Mouse (Mus musculus) layer of hippocampus, postnatal 10 days (tissue): ENCODE results near the gene Tspan14. TPM values are rescaled to one million over a fixed set of nuclear protein-coding genes. Genes with fewer than 3 reads are reported as not detected.

Experiments used
- DNase-seq, 2 experiments: peaks; one replicate each; pipeline ENCODE4 v3.0.0; 2021; ENCODE audit warnings: low spot score in 2 of 2
- total RNA-seq, 2 experiments: library from RNA; stranded (reverse); gene quantifications; 2 replicates each; pipeline ENCODE4 v1.2.3; 2021

Gene Tspan14
- total RNA-seq, 2 experiments from 2014 or later, result 47.3 to 48.7 TPM

GRCm38 (mm10) chr14:40921241-40921640 is 45.4 kb downstream of the Tspan14 start:
- no peak for DNase-seq

- DNase-seq, result no peak
Observed at GRCm38 (mm10) chr14:40919521-40919920, 47.1 kb downstream of the Tspan14 start.

GRCm38 (mm10) chr14:40918477-40918876 is 48.1 kb downstream of the Tspan14 start:
- DNase-seq, result no peak

GRCm38 (mm10) chr14:40917632-40918031 is 49.0 kb downstream of the Tspan14 start:
- DNase-seq, result peak; percentile 95 to 97

- no peak for DNase-seq
Observed at GRCm38 (mm10) chr14:40916667-40917066, 49.9 kb downstream of the Tspan14 start.

GRCm38 (mm10) chr14:40915838-40916237 is 50.8 kb downstream of the Tspan14 start:
- no peak for DNase-seq

GRCm38 (mm10) chr14:40914701-40915100 is 51.9 kb downstream of the Tspan14 start:
- DNase-seq, result no peak

GRCm38 (mm10) chr14:40913709-40914108 is 52.9 kb downstream of the Tspan14 start:
- no peak for DNase-seq

- no peak for DNase-seq
Observed at GRCm38 (mm10) chr14:40911529-40911928, 55.1 kb downstream of the Tspan14 start.

GRCm38 (mm10) chr14:40908763-40909162 is 57.8 kb downstream of the Tspan14 start:
- DNase-seq, result no peak

GRCm38 (mm10) chr14:40906770-40907169 is 59.8 kb downstream of the Tspan14 start:
- DNase-seq, result no peak

GRCm38 (mm10) chr14:40905813-40906212 is 60.8 kb downstream of the Tspan14 start:
- DNase-seq, result no peak

- DNase-seq, result no peak
Observed at GRCm38 (mm10) chr14:40902307-40903055, 64.1 kb downstream of the Tspan14 start.

- DNase-seq, result no peak
Observed at GRCm38 (mm10) chr14:40900267-40900666, 66.3 kb downstream of the Tspan14 start.

GRCm38 (mm10) chr14:40897916-40898315 is 68.7 kb downstream of the Tspan14 start:
- DNase-seq, result no peak

GRCm38 (mm10) chr14:40895681-40896080 is 70.9 kb downstream of the Tspan14 start:
- no peak for DNase-seq

- peak; percentile 85 to 89 for DNase-seq
Observed at GRCm38 (mm10) chr14:40894576-40895247, 71.9 kb downstream of the Tspan14 start.

GRCm38 (mm10) chr14:40893884-40894283 is 72.7 kb downstream of the Tspan14 start:
- no peak for DNase-seq

GRCm38 (mm10) chr14:40893196-40893595 is 73.4 kb downstream of the Tspan14 start, which contains the start of gene Sh2d4b:
Gene Sh2d4b, minus strand, starts transcription at chr14:40893266.
- DNase-seq, result no peak

- no peak for DNase-seq
Observed at GRCm38 (mm10) chr14:40892326-40892825, 74.2 kb downstream of the Tspan14 start.

GRCm38 (mm10) chr14:40891506-40891905 is 75.1 kb downstream of the Tspan14 start:
- no peak for DNase-seq

- DNase-seq, result no peak
Observed at GRCm38 (mm10) chr14:40889704-40890103, 76.9 kb downstream of the Tspan14 start.
